Mouse (Mus musculus) cortical plate, adult 2 months (tissue): ENCODE measurements around the gene Gmpr.

Source experiments
- CTCF ChIP-seq: fragments of 200-500 bp; IDR thresholded peaks from 2 replicates; pipeline ENCODE4 v1.5.1; 2011; ENCODE audit warnings: mild to moderate bottlenecking, control low read depth, low read length; ENCODE audit not compliant: insufficient read depth; ENCODE audit errors: extremely low read depth
- POLR2A ChIP-seq: fragments of 200-500 bp; IDR thresholded peaks from 2 replicates; pipeline ENCODE4 v1.6.1; 2011; ENCODE audit warnings: mild to moderate bottlenecking, low read length, control low read depth; ENCODE audit not compliant: insufficient read depth; ENCODE audit errors: extremely low read depth

DNA sequence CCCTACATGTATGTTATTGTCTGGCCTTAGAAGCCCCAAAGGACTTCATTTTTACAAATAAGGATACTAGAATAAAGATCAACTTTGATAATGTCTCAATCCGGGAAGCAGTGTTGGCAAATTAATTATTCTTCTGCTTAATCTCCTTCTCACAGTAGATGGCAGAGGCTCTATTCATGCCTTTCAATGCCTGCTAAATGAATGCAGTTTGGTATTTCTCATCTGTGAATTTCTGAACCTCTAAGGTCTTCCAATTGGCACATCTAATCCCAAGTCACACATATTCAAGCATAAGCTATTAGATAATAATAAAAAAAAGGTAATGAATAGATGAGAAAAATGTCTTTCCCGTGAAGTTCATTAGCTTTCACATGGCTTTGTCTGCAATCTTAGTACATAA is 92.6 kb downstream of the Gmpr start:
- TF ChIP-seq CTCF, result no peak
- no peak for TF ChIP-seq POLR2A
